Mouse (Mus musculus) MEL (cell line): ENCODE data around the gene Arap1. TPM values are rescaled to one million over a fixed set of nuclear protein-coding genes. Genes with fewer than 3 reads are reported as not detected.

Experiments used
- DNase-seq: peaks from one replicate; pipeline ENCODE4 v3.0.0; 2011; ENCODE audit warnings: low read depth, low spot score
- H3K27ac ChIP-seq: 2 replicates; pipeline ENCODE4 v1.5.1; 2012; ENCODE audit warnings: low read depth, mild to moderate bottlenecking, control low read depth, low read length, moderate library complexity; ENCODE audit not compliant: control insufficient read depth
- H3K27me3 ChIP-seq, 2 experiments: fragments of 150-350 bp in 1 of 2; sonication (generic) in 1 of 2; 2 replicates each; pipeline ENCODE4 v1.6.1; 2012; ENCODE audit warnings: low read length in 2 of 2, mild to moderate bottlenecking in 2 of 2, improper control_type of control experiment in 1 of 2, moderate library complexity in 1 of 2; ENCODE audit not compliant: insufficient read depth in 2 of 2, control insufficient read depth in 1 of 2
- H3K36me3 ChIP-seq, 2 experiments: 2 replicates each; pipeline ENCODE4 v1.6.1; 2012 to 2014; ENCODE audit warnings: low read length in 2 of 2, improper control_type of control experiment in 1 of 2, inconsistent platforms in 1 of 2, mild to moderate bottlenecking in 1 of 2; ENCODE audit not compliant: insufficient read depth in 2 of 2, control insufficient read depth in 1 of 2
- H3K4me1 ChIP-seq, 2 experiments: fragments of 150-350 bp in 1 of 2; sonication (generic) in 1 of 2; 2 replicates each; pipeline ENCODE4 v1.6.1; 2012; ENCODE audit warnings: low read length in 2 of 2, improper control_type of control experiment in 1 of 2, mild to moderate bottlenecking in 1 of 2; ENCODE audit not compliant: insufficient read depth in 2 of 2, control insufficient read depth in 1 of 2
- H3K4me3 ChIP-seq, 2 experiments: fragments of 150-350 bp in 1 of 2; sonication (generic) in 1 of 2; 2 replicates each; pipeline ENCODE4 v1.5.1; 2012; ENCODE audit warnings: low read depth in 2 of 2, low read length in 2 of 2, mild to moderate bottlenecking in 2 of 2, moderate library complexity in 2 of 2, control low read depth in 1 of 2, improper control_type of control experiment in 1 of 2; ENCODE audit not compliant: control insufficient read depth in 1 of 2, insufficient read depth in 1 of 2
- H3K79me2 ChIP-seq: 2 replicates; pipeline ENCODE4 v1.6.1; 2012; ENCODE audit warnings: mild to moderate bottlenecking, low read length, moderate library complexity; ENCODE audit not compliant: control insufficient read depth, poor library complexity, insufficient read depth
- H3K9ac ChIP-seq: 2 replicates; pipeline ENCODE4 v1.6.1; 2012; ENCODE audit warnings: low read depth, mild to moderate bottlenecking, control low read depth, low read length, moderate library complexity; ENCODE audit not compliant: control insufficient read depth, poor library complexity, severe bottlenecking
- H3K9me3 ChIP-seq: fragments of 150-350 bp; sonication (generic); replicated peaks from 2 replicates; pipeline ENCODE4 v1.6.1; 2012; ENCODE audit warnings: mild to moderate bottlenecking, low read length, improper control_type of control experiment, moderate library complexity; ENCODE audit not compliant: insufficient read depth
- BHLHE40 ChIP-seq: IDR thresholded peaks from 2 replicates; pipeline ENCODE4 v1.6.1; 2012; ENCODE audit warnings: low read depth, mild to moderate bottlenecking, inconsistent platforms, low read length, improper control_type of control experiment, borderline replicate concordance
- CHD1 ChIP-seq: IDR thresholded peaks from 2 replicates; pipeline ENCODE4 v1.6.1; 2012; ENCODE audit warnings: low read depth, mild to moderate bottlenecking, inconsistent platforms, low read length, improper control_type of control experiment
- CHD2 ChIP-seq: IDR thresholded peaks from 2 replicates; pipeline ENCODE4 v1.6.1; 2011; ENCODE audit warnings: low read length, improper control_type of control experiment
- ELF1 ChIP-seq: IDR thresholded peaks from 2 replicates; pipeline ENCODE4 v1.6.1; 2014; ENCODE audit warnings: low read depth, mild to moderate bottlenecking, inconsistent platforms, low read length, improper control_type of control experiment, moderate library complexity
- EP300 ChIP-seq, 2 experiments: IDR thresholded peaks; 2 replicates each; pipeline ENCODE4 v1.6.1; 2011; ENCODE audit warnings: improper control_type of control experiment in 2 of 2, low read length in 2 of 2, low read depth in 1 of 2, mild to moderate bottlenecking in 1 of 2
- HCFC1 ChIP-seq: IDR thresholded peaks from 2 replicates; pipeline ENCODE4 v1.6.1; 2012; ENCODE audit warnings: low read depth, mild to moderate bottlenecking, inconsistent platforms, low read length, improper control_type of control experiment, moderate library complexity
- JUND ChIP-seq: IDR thresholded peaks from 2 replicates; pipeline ENCODE4 v1.6.1; 2011; ENCODE audit warnings: low read depth, mild to moderate bottlenecking, improper control_type of control experiment, low read length
- KAT2A ChIP-seq: conservative IDR thresholded peaks from 2 replicates; pipeline ENCODE4 v1.6.1; 2012; ENCODE audit warnings: low read depth, low read length, improper control_type of control experiment, inconsistent platforms
- MAFK ChIP-seq: IDR thresholded peaks from 2 replicates; pipeline ENCODE4 v1.6.1; 2011; ENCODE audit warnings: low read depth, mild to moderate bottlenecking, low read length, improper control_type of control experiment, borderline replicate concordance
- MAX ChIP-seq: IDR thresholded peaks from 2 replicates; pipeline ENCODE4 v1.6.1; 2011; ENCODE audit warnings: low read length, improper control_type of control experiment
- MAZ ChIP-seq: IDR thresholded peaks from 2 replicates; pipeline ENCODE4 v1.6.1; 2012; ENCODE audit warnings: low read depth, mild to moderate bottlenecking, inconsistent platforms, low read length, improper control_type of control experiment
- MEF2A ChIP-seq: IDR thresholded peaks from 2 replicates; pipeline ENCODE4 v1.6.1; 2014; ENCODE audit warnings: low read depth, mild to moderate bottlenecking, inconsistent platforms, low read length, improper control_type of control experiment; ENCODE audit not compliant: poor library complexity, insufficient replicate concordance, severe bottlenecking; ENCODE audit errors: extremely low read depth
- NELFE ChIP-seq: IDR thresholded peaks from 2 replicates; pipeline ENCODE4 v1.6.1; 2011; ENCODE audit warnings: low read depth, low read length, improper control_type of control experiment
- NRF1 ChIP-seq: IDR thresholded peaks from 2 replicates; pipeline ENCODE4 v1.6.1; 2014; ENCODE audit warnings: low read depth, mild to moderate bottlenecking, inconsistent platforms, low read length, improper control_type of control experiment, moderate library complexity; ENCODE audit not compliant: poor library complexity, insufficient read depth, severe bottlenecking
- POLR2AphosphoS2 ChIP-seq: IDR thresholded peaks from 2 replicates; pipeline ENCODE4 v1.6.1; 2011; ENCODE audit warnings: low read length, improper control_type of control experiment
- RCOR1 ChIP-seq: IDR thresholded peaks from 2 replicates; pipeline ENCODE4 v1.6.1; 2012; ENCODE audit warnings: low read depth, mild to moderate bottlenecking, inconsistent platforms, low read length, improper control_type of control experiment
- SIN3A ChIP-seq: IDR thresholded peaks from 2 replicates; pipeline ENCODE4 v1.6.1; 2012; ENCODE audit warnings: low read length, improper control_type of control experiment, inconsistent platforms
- SMC3 ChIP-seq: IDR thresholded peaks from 2 replicates; pipeline ENCODE4 v1.6.1; 2011; ENCODE audit warnings: low read depth, low read length, improper control_type of control experiment
- TAL1 ChIP-seq: IDR thresholded peaks from 2 replicates; pipeline ENCODE4 v1.6.1; 2012; ENCODE audit warnings: mild to moderate bottlenecking, inconsistent platforms, low read length, moderate library complexity, mixed read lengths
- TBP ChIP-seq: IDR thresholded peaks from 2 replicates; pipeline ENCODE4 v1.8.0; 2011; ENCODE audit warnings: low read depth, low read length, improper control_type of control experiment
- TCF12 ChIP-seq: IDR thresholded peaks from 2 replicates; pipeline ENCODE4 v1.6.1; 2014; ENCODE audit warnings: low read depth, mild to moderate bottlenecking, inconsistent platforms, low read length, improper control_type of control experiment, moderate library complexity
- UBTF ChIP-seq: IDR thresholded peaks from 2 replicates; pipeline ENCODE4 v1.6.1; 2012; ENCODE audit warnings: low read depth, mild to moderate bottlenecking, inconsistent platforms, low read length, improper control_type of control experiment, moderate library complexity, borderline replicate concordance; ENCODE audit not compliant: insufficient read depth
- USF1 ChIP-seq: IDR thresholded peaks from 2 replicates; pipeline ENCODE4 v1.6.1; 2014; ENCODE audit warnings: low read depth, mild to moderate bottlenecking, inconsistent platforms, low read length, improper control_type of control experiment, moderate library complexity
- USF2 ChIP-seq, 2 experiments: IDR thresholded peaks; 2 replicates each; pipeline ENCODE4 v1.6.1; 2011 to 2012; ENCODE audit warnings: improper control_type of control experiment in 2 of 2, low read length in 2 of 2, borderline replicate concordance in 1 of 2, inconsistent platforms in 1 of 2, low read depth in 1 of 2, mild to moderate bottlenecking in 1 of 2; ENCODE audit not compliant: insufficient read depth in 1 of 2
- ZKSCAN1 ChIP-seq: IDR thresholded peaks from 2 replicates; pipeline ENCODE4 v1.6.1; 2012; ENCODE audit warnings: low read depth, mild to moderate bottlenecking, inconsistent platforms, low read length, improper control_type of control experiment, moderate library complexity
- polyA plus RNA-seq, 2 experiments: library from polyadenylated mRNA; stranded (reverse) in 1 of 2; unstranded in 1 of 2; fragments of >175 nt in 1 of 2; fragments of >200 nt in 1 of 2; gene quantifications; 2 replicates each; pipeline versions ENCODE4 v1.2.1 to v1.2.4; 2012; ENCODE audit warnings: low replicate concordance in 2 of 2, low read depth in 1 of 2; ENCODE audit not compliant: insufficient read length in 2 of 2, insufficient read depth in 1 of 2, missing spikeins in 1 of 2
- total RNA-seq: library from RNA; depleted of rRNA; stranded (reverse); fragments of 300-350 nt; gene quantifications from 2 replicates; pipeline ENCODE4 v1.2.3, GENCODE M21; 2012

The Arap1 gene
- total and polyA plus RNA-seq, 3 experiments, result 13.6 to 27.1 TPM; not detected in 1

GRCm38 (mm10) chr7:101310327-101311028, 37.4 kb upstream of the Arap1 start (continued):
- TF ChIP-seq TAL1 (no peak), SMC3 (peak; percentile 44; the same call in 1 of the 2 replicates), TCF12 (peak; percentile 40; the same call in 1 of the 2 replicates), ELF1 (peak; percentile 90)
- TF ChIP-seq, all 39 proteins: peak for 27

GRCm38 (mm10) chr7:101311061-101311460, 36.8 kb upstream of the Arap1 start:
- Histone ChIP-seq H3K9me3 (no peaks in the 10 kb centered on the region), H3K79me2 (no peaks in the 10 kb centered on the region), H3K9ac (peak overlapping the region; percentile 60), H3K36me3 (peaks cover 0 to 3% of the 10 kb centered on the region in 2 experiments; a peak in 1 of 4 replicates), H3K27ac (peak overlapping the region; percentile 84), H3K27me3 (no peaks in the 10 kb centered on the region), H3K4me1 (peaks cover 6% of the 10 kb centered on the region in 2 experiments), H3K4me3 (peak overlapping the region; percentile 49 to 64)
- TF ChIP-seq MAX, result no peak
- no peak for TF ChIP-seq POLR2AphosphoS2
- TF ChIP-seq RCOR1, result no peak
- TF ChIP-seq EP300 (IDR thresholded peaks at IDR 0.05; ENCODE audit: low read depth in 1 of 2, low read length in 2 of 2), result peak in 1 of 2 experiments; percentile 8; a peak in 1 of 4 replicates
- TF ChIP-seq MAZ, result no peak
- no peak for TF ChIP-seq NELFE
- TF ChIP-seq HCFC1, result no peak
- peak; percentile 62; the same call in 1 of the 2 replicates for TF ChIP-seq CHD1
- no peak for TF ChIP-seq NRF1
- TF ChIP-seq BHLHE40, result no peak
- TF ChIP-seq TAL1, result no peak
- no peak for TF ChIP-seq MEF2A
- TF ChIP-seq CHD2, result no peak
- TF ChIP-seq UBTF, result no peak
- 0 out of 2 replicates have a peak, but pooled peaks have one; percentile 38 for TF ChIP-seq TBP
- TF ChIP-seq MAFK, result no peak
- no peak for TF ChIP-seq KAT2A
- no peak for TF ChIP-seq USF1
- TF ChIP-seq ELF1, result no peak
- TF ChIP-seq USF2 (IDR thresholded peaks at IDR 0.05; ENCODE audit: borderline replicate concordance in 1 of 2, insufficient read depth in 1 of 2, low read depth in 1 of 2, low read length in 2 of 2), result no peak
- no peak for TF ChIP-seq ZKSCAN1
- no peak for TF ChIP-seq TCF12
- TF ChIP-seq SIN3A, result no peak
- TF ChIP-seq JUND, result no peak
- DNase-seq, result peak; percentile 77
